Mouse (Mus musculus) bone marrow macrophage, adult 2 months (primary cell): Measurements from ENCODE around the gene Fzd10. TPM values are rescaled to one million over a fixed set of nuclear protein-coding genes. Genes with fewer than 3 reads are reported as not detected.

ENCODE experiments used
- H3K27ac ChIP-seq: 2 replicates; pipeline ENCODE4 v1.5.1; 2012; ENCODE audit warnings: low read depth, low read length; ENCODE audit not compliant: insufficient read depth
- H3K4me1 ChIP-seq: 2 replicates; pipeline ENCODE4 v1.6.1; 2012; ENCODE audit warnings: low read length; ENCODE audit not compliant: control insufficient read depth, insufficient read depth
- H3K4me3 ChIP-seq: 2 replicates; pipeline ENCODE4 v1.5.1; 2012; ENCODE audit warnings: mild to moderate bottlenecking, low read length, moderate library complexity; ENCODE audit not compliant: insufficient read depth
- CTCF ChIP-seq: IDR thresholded peaks from 2 replicates; pipeline ENCODE4 v1.5.1; 2012; ENCODE audit warnings: low read depth, mild to moderate bottlenecking, low read length, moderate library complexity
- POLR2A ChIP-seq: IDR thresholded peaks from 2 replicates; pipeline ENCODE4 v1.6.1; 2012; ENCODE audit warnings: mild to moderate bottlenecking, low read depth, low read length, borderline replicate concordance
- polyA plus RNA-seq: library from polyadenylated mRNA; stranded (reverse); fragments of >200 nt; gene quantifications from 2 replicates; pipeline ENCODE4 v1.2.4, GENCODE M21; 2012; ENCODE audit not compliant: missing spikeins, insufficient read depth, insufficient read length

Gene Fzd10
- polyA plus RNA-seq, 1 experiment = not detected

DNA sequence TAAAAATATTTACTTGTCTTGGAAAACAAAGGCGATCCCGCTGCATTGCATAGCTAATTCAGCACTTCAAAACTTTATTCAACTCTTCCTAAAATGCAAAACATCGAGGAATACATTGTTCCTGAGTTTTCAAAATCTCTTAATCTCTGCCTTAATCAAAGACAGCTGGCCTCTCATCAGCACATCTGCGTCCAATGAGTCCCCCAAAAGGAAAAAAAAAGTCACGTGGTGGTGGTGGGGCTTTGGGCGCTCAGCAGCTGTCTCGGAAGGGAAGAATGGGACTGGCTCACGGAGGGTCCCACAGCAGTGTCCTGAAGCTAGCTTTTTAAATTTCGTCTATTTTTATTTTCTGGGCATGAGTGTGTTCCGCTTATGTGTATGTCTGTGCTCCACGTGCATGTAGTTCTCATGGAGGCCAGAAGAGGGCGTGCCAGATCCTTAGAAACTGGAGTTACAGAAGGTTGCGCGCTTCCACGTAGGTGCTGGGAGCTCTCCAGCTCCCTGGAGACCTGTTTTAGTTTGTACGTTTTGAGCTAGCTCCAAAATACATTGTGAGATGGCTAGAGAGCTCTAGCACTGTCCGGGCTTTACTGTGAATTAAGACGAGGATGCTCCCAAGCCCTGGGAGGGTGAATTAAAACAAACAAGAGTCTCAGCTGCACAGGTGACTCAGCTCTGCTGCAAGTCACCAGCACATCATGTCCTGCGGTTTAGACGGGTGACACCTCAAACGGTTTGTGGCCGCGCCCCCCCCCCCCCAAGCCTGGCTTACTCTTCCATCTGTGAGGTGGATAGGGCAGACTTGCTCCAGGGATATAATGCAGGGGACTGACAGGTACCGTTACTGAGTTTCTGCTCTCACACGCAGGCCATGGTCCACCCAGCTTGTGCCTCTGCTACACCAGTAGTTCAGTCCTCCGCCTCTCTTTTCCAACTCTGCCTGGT, 36.7 kb downstream of the Fzd10 start:
- Histone ChIP-seq H3K4me1 (no peaks in the 10 kb centered on the region), H3K4me3 (no peak overlapping the region), H3K27ac (no peak overlapping the region)
- TF ChIP-seq CTCF (no peak), POLR2A (no peak)

GRCm38 (mm10) chr5:128638716-128639115, 38.1 kb downstream of the Fzd10 start:
- TF ChIP-seq CTCF = no peak
- Histone ChIP-seq H3K27ac (no peak overlapping the region), H3K4me1 (no peaks in the 10 kb centered on the region), H3K4me3 (no peak overlapping the region)

GRCm38 (mm10) chr5:128643065-128643464, 42.4 kb downstream of the Fzd10 start:
- no peak overlapping the region for H3K27ac ChIP-seq
- TF ChIP-seq POLR2A (no peak), CTCF (no peak)

DNA sequence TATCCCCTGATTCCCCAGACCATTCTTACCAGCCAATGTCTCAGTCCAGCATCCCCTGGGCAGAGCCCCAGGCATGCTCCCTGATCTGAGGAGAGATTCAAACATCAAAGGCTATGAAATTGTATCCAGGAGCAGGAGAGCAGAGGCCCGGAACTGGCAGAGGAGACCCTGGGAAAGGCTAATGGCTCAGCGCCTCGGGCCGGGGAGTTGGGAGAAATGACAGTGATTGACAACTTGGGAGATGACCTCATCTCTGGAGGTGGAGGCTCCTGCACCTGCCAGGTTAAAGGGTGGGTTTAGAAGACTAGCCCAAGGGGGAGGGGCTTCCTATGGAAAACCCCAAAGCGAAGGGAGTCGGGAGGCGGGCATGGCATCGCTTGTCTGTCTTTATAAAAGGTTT, 45.1 kb downstream of the Fzd10 start:
- H3K4me1 ChIP-seq = no peaks in the 10 kb centered on the region
- H3K27ac ChIP-seq = no peak overlapping the region
- TF ChIP-seq CTCF = no peak
- H3K4me3 ChIP-seq = no peak overlapping the region

More at GRCm38 (mm10) chr5:128643065-128643464, 42.4 kb downstream of the Fzd10 start:
- Histone ChIP-seq H3K4me1 (no peaks in the 10 kb centered on the region), H3K4me3 (no peak overlapping the region)

GRCm38 (mm10) chr5:128646286-128646685, 45.6 kb downstream of the Fzd10 start:
- no peaks in the 10 kb centered on the region for H3K4me1 ChIP-seq
- H3K27ac ChIP-seq = no peak overlapping the region
- no peak overlapping the region for H3K4me3 ChIP-seq
- TF ChIP-seq CTCF = no peak
- TF ChIP-seq POLR2A = no peak

DNA sequence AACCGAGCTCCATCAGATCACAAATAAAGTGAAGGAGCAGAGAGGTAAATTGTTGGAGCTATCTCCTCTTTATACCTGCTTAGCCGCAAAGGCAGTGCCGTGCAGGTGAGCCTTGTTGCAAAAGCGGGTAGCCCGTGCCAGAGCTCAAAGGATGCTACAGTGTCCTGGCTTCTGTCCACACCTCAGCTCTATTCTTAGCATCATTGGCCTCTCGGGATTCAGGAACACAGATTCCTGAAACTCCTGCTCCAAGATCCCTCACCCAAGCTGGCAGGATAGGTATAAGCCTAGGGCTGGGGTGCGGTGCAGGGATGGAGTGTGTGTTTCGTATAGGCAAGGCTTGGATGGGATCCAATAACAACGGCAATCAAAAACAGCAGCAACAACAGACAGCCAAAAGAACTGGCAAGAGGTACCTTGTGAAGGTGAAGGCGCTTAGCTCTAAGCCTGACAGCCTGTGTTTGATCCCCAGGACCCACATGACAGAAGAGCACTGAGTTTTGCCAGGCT, 46.6 kb downstream of the Fzd10 start:
- H3K4me3 ChIP-seq = no peak overlapping the region

GRCm38 (mm10) chr5:128649336-128649897, 48.8 kb downstream of the Fzd10 start:
- Histone ChIP-seq H3K4me3 (no peak overlapping the region), H3K27ac (no peak overlapping the region), H3K4me1 (no peaks in the 10 kb centered on the region)
- no peak for TF ChIP-seq CTCF

More for the DNA sequence above, 46.6 kb downstream of the Fzd10 start:
- no peak overlapping the region for H3K27ac ChIP-seq
- no peaks in the 10 kb centered on the region for H3K4me1 ChIP-seq
- TF ChIP-seq POLR2A = no peak
- no peak for TF ChIP-seq CTCF

Other genes with a start within 250 kb of the Fzd10 start
- not detected in 2 replicates for gene Tmem132d, start 167.8 kb upstream of the Fzd10 start, polyA plus RNA-seq
- not detected in 2 replicates for gene Piwil1, start 101.7 kb downstream of the Fzd10 start, polyA plus RNA-seq